Mouse (Mus musculus): ENCODE measurements around the gene Fbf1.

Gene Fbf1

GRCm38 (mm10) chr11:116109441-116110081 lies 58.4 kb downstream of the Fbf1 start:
- in situ Hi-C loops (cut with MboI, MseI): no loop called here

GRCm38 (mm10) chr11:116108464-116109137 lies 59.4 kb downstream of the Fbf1 start:
- in situ Hi-C loops (cut with MboI, MseI): no loop called here

GRCm38 (mm10) chr11:116107777-116108285 lies 60.1 kb downstream of the Fbf1 start:
- in situ Hi-C loops (cut with MboI, MseI): no loop called here

GRCm38 (mm10) chr11:116106963-116107776 lies 60.8 kb downstream of the Fbf1 start:
- in situ Hi-C loops (cut with MboI, MseI): no loop called here

GRCm38 (mm10) chr11:116106154-116106962 lies 61.6 kb downstream of the Fbf1 start:
- in situ Hi-C loops (cut with MboI, MseI): no loop called here

GRCm38 (mm10) chr11:116105065-116105464 lies 62.9 kb downstream of the Fbf1 start:
- in situ Hi-C loops (cut with MboI, MseI): no loop called here

GRCm38 (mm10) chr11:116104006-116104646 lies 63.8 kb downstream of the Fbf1 start:
- in situ Hi-C loops (cut with MboI, MseI): no loop called here

- in situ Hi-C loops (cut with MboI, MseI): no loop called here
These were observed 64.4 kb downstream of the Fbf1 start for GRCm38 (mm10) chr11:116103572-116103971.

GRCm38 (mm10) chr11:116102472-116102871 lies 65.5 kb downstream of the Fbf1 start:
- in situ Hi-C loops (cut with MboI, MseI): no loop called here

GRCm38 (mm10) chr11:116101931-116102381 lies 66.0 kb downstream of the Fbf1 start:
- in situ Hi-C loops (cut with MboI, MseI): no loop called here

GRCm38 (mm10) chr11:116100839-116101238 lies 67.1 kb downstream of the Fbf1 start:
- in situ Hi-C loops (cut with MboI, MseI): no loop called here

GRCm38 (mm10) chr11:116100385-116100784 lies 67.6 kb downstream of the Fbf1 start:
- in situ Hi-C loops (cut with MboI, MseI): no loop called here

- in situ Hi-C loops (cut with MboI, MseI): no loop called here
These were observed 68.5 kb downstream of the Fbf1 start for GRCm38 (mm10) chr11:116099462-116099861.

GRCm38 (mm10) chr11:116098711-116099460 lies 69.1 kb downstream of the Fbf1 start:
- in situ Hi-C loops (cut with MboI, MseI): no loop called here

GRCm38 (mm10) chr11:116096213-116097108 lies 71.5 kb downstream of the Fbf1 start:
- in situ Hi-C loops (cut with MboI, MseI): no loop called here

GRCm38 (mm10) chr11:116095573-116095972 lies 72.4 kb downstream of the Fbf1 start:
- in situ Hi-C loops (cut with MboI, MseI): no loop called here

GRCm38 (mm10) chr11:116093771-116094565 lies 74.0 kb downstream of the Fbf1 start:
- in situ Hi-C loops (cut with MboI, MseI): loop anchor here (5.0 kb wide), 1 partner anchor 38 kb away; the partner anchor contains the start of gene Trim65

- in situ Hi-C loops (cut with MboI, MseI): loop anchor here (5.0 kb wide), 1 partner anchor 39 kb away; the partner anchor contains the start of gene Trim65
These were observed 75.0 kb downstream of the Fbf1 start for GRCm38 (mm10) chr11:116092959-116093358.

All from regulatory T cell (primary cell).